In the genomic region with DNA sequence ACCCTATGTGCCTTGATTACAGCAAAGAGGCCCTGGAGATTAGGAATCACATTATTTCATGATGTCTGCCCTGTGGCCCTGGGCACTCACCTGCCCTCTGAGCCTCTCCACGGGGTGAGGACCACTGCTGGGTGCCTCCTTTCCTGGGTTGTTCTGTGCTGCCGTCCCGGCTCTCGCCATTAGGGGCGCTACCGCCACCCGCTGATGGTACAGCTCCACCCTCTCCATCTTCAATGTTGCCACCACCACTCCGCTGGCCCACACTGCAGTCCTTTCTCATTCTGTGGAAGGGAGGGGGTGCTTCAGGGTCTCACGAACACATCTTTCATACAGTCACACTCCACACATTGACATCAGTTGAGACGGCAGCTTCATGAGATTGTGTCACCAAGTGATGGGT, we compare ENCODE assay signal across 8 mouse cellular contexts. TPM values are rescaled to one million over a fixed set of nuclear protein-coding genes. Genes with fewer than 3 reads are reported as not detected.
A peak's percentile ranks its signal among the peaks of the same experiment; 100 is the strongest.
DNase-seq lines count a peak whose midpoint lies in the region; ATAC-seq and TF ChIP-seq lines count a peak whose summit lies in the region.

No protein-coding gene starts in this region.

- no peaks in the 10 kb centered on the region for H3K36me3 ChIP-seq in kidney, embryonic 16.5 days (ENCODE audit: insufficient read depth, low read length)
- H3K36me3 ChIP-seq in liver, embryonic 14.5 days (replicated peaks; ENCODE audit: control insufficient read depth, insufficient read depth, low read depth) = no peaks in the 10 kb centered on the region

- peak; percentile 82 for TF ChIP-seq CTCF in liver, embryonic 14.5 days (IDR thresholded peaks at IDR 0.05; ENCODE audit: low read depth)

- no peak overlapping the region for H3K27ac ChIP-seq in kidney, embryonic 16.5 days (ENCODE audit: low read length)
- no peak overlapping the region for H3K27ac ChIP-seq in liver, embryonic 14.5 days

- H3K9ac ChIP-seq in kidney, embryonic 16.5 days (replicated peaks; ENCODE audit: low read length) = no peak overlapping the region
- no peak overlapping the region for H3K9ac ChIP-seq in liver, embryonic 14.5 days (replicated peaks)

- no peaks in the 10 kb centered on the region for H3K9me3 ChIP-seq in kidney, embryonic 16.5 days (ENCODE audit: low read length)
- no peaks in the 10 kb centered on the region for H3K9me3 ChIP-seq in liver, embryonic 14.5 days (ENCODE audit: control insufficient read depth, low read length)

- H3K4me1 ChIP-seq in kidney, embryonic 16.5 days (ENCODE audit: insufficient read depth, low read length) = peaks cover 6% of the 10 kb centered on the region; the same call in 1 of the 2 replicates
- peaks cover 0 to 5% of the 10 kb centered on the region in 2 experiments; a peak in 2 of 4 replicates for H3K4me1 ChIP-seq in liver, embryonic 14.5 days (replicated peaks; ENCODE audit: control insufficient read depth in 2 of 2, insufficient read depth in 2 of 2, low read length in 1 of 2)

- ATAC-seq in kidney, embryonic 16.5 days (ENCODE audit: low FRiP score, low TSS enrichment) = no peak
- no peak for ATAC-seq in liver, embryonic 14.5 days (ENCODE audit: insufficient read depth)

- no peak overlapping the region for H3K4me3 ChIP-seq in kidney, embryonic 16.5 days (ENCODE audit: low read length)
- no peak overlapping the region for H3K4me3 ChIP-seq in liver, embryonic 14.5 days (ENCODE audit: insufficient read depth in 1 of 2, low read depth in 2 of 2, low read length in 2 of 2)

- WGBS in kidney, embryonic 16.5 days = 52% methylated on average over 10 of the region's 10 CpGs
- 32% methylated on average over 10 of the region's 10 CpGs for WGBS in liver, embryonic 14.5 days (ENCODE audit: insufficient replicate concordance)

- TF ChIP-seq EP300 in liver, embryonic 14.5 days (IDR thresholded peaks at IDR 0.05; ENCODE audit: low read depth) = no peak

- no peaks in the 10 kb centered on the region for H3K27me3 ChIP-seq in kidney, embryonic 16.5 days (ENCODE audit: insufficient read depth, low read length)
- H3K27me3 ChIP-seq in liver, embryonic 14.5 days (ENCODE audit: control insufficient read depth, insufficient read depth, low read length) = no peaks in the 10 kb centered on the region

- H3K4me2 ChIP-seq in kidney, embryonic 16.5 days (replicated peaks; ENCODE audit: low read depth, low read length) = no peak overlapping the region
- H3K4me2 ChIP-seq in liver, embryonic 14.5 days (ENCODE audit: low read depth) = no peak overlapping the region

- DNase-seq in adrenal gland, postnatal 10 days = peak; percentile 48
- DNase-seq in adrenal gland, adult 8-10 months = no peak
- peak; percentile 29 for DNase-seq in kidney, adult 18-20 months
- DNase-seq in T-cell, adult 2 months (ENCODE audit: low spot score) = peak; percentile 28
- no peak for DNase-seq in liver, embryonic 14.5 days (ENCODE audit: low read depth in 3 of 3, low spot score in 3 of 3)
- DNase-seq in spleen, postnatal 36 days (ENCODE audit: low spot score in 2 of 2) = peak; percentile 19 to 21
- no peak for DNase-seq in gastrocnemius, postnatal 25 days

RNA-seq across cellular contexts. Expression of a gene that starts 29.3 kb away (rescaled TPM):
- 10 to 100 TPM; 14.4 to 16.8 TPM for total RNA-seq in adrenal gland, postnatal 10 days (2021)
- 10 to 100 TPM; 21.1 to 25.4 (median 23.7) TPM for total RNA-seq in adrenal gland, adult 8-10 months (2022)
- 30.3 and 30.8 TPM in 2 replicates for polyA plus RNA-seq in kidney, embryonic 16.5 days (2015; fragmentation: Nextera tagmentation; extraction: Ambion mirVana)
- 10.1 and 12.6 TPM in 2 replicates for polyA plus RNA-seq in liver, embryonic 14.5 days (2012; rRNA removed)
- polyA plus RNA-seq in liver, embryonic 14.5 days (2014; fragmentation: Nextera tagmentation; extraction: Ambion mirVana) = 13.9 and 14.7 TPM in 2 replicates
- 10 to 100 TPM; 12.4 to 12.9 TPM for total RNA-seq in gastrocnemius, postnatal 25 days (2021)

Comparison
In these comparisons a context has a peak if more than half of its experiments do, and no peak if none do; other contexts are left out.
1. DNase-seq: peak in adrenal gland, postnatal 10 days (single experiment), kidney, adult 18-20 months (single experiment), T-cell, adult 2 months (single experiment) and spleen, postnatal 36 days (2 of 2); none in adrenal gland, adult 8-10 months (single experiment), liver, embryonic 14.5 days (0 of 3) and gastrocnemius, postnatal 25 days (single experiment).